Mouse (Mus musculus) stomach, embryonic 15.5 days (tissue): ENCODE results near the gene Klhl12. TPM values are rescaled to one million over a fixed set of nuclear protein-coding genes. Genes with fewer than 3 reads are reported as not detected.

ENCODE experiments used
- ATAC-seq: fragments of 200-750 bp; cut with Nextera tagmentation; 2 replicates; pipeline ENCODE4 v1.8.0; 2017; ENCODE audit warnings: low read depth, moderate number of reproducible peaks, moderate TSS enrichment; ENCODE audit not compliant: insufficient read depth, low FRiP score
- H3K27ac ChIP-seq: fragments of 300-500 bp; sonication (generic); 2 replicates; pipeline ENCODE4 v1.5.1; 2015; ENCODE audit warnings: mild to moderate bottlenecking, inconsistent platforms
- H3K27me3 ChIP-seq: fragments of 300-500 bp; sonication (generic); replicated peaks from 2 replicates; pipeline ENCODE4 v1.6.1; 2015; ENCODE audit warnings: inconsistent platforms
- H3K36me3 ChIP-seq: fragments of 300-500 bp; sonication (generic); 2 replicates; pipeline ENCODE4 v1.6.1; 2015; ENCODE audit warnings: inconsistent platforms
- H3K4me1 ChIP-seq: fragments of 300-500 bp; sonication (generic); 2 replicates; pipeline ENCODE4 v1.6.1; 2015; ENCODE audit warnings: inconsistent platforms
- H3K4me2 ChIP-seq: fragments of 300-500 bp; sonication (generic); 2 replicates; pipeline ENCODE4 v1.6.1; 2015; ENCODE audit warnings: mild to moderate bottlenecking, inconsistent platforms
- H3K4me3 ChIP-seq: fragments of 300-500 bp; sonication (generic); replicated peaks from 2 replicates; pipeline ENCODE4 v1.5.1; 2015; ENCODE audit warnings: inconsistent platforms
- H3K9ac ChIP-seq: fragments of 300-500 bp; sonication (generic); 2 replicates; pipeline ENCODE4 v1.6.1; 2015; ENCODE audit warnings: inconsistent platforms
- H3K9me3 ChIP-seq: fragments of 300-500 bp; sonication (generic); 2 replicates; pipeline ENCODE4 v1.6.1; 2016; ENCODE audit warnings: inconsistent platforms
- WGBS: fragments of 180-500 bp; shearing (Covaris S2); methylation state at CpG from one replicate; pipeline ENCODE4 v1.1.7; 2015; 5-methylcytosine and 5-hydroxymethylcytosine counted together
- polyA plus RNA-seq: library from polyadenylated mRNA; unstranded; fragments of >200 nt; fragmentation: Nextera tagmentation; extraction: Ambion mirVana; gene quantifications from 2 replicates; pipeline ENCODE4 v1.2.1, GENCODE M21; 2015

The Klhl12 gene
- 24.0 and 24.2 TPM in 2 replicates for polyA plus RNA-seq

DNA sequence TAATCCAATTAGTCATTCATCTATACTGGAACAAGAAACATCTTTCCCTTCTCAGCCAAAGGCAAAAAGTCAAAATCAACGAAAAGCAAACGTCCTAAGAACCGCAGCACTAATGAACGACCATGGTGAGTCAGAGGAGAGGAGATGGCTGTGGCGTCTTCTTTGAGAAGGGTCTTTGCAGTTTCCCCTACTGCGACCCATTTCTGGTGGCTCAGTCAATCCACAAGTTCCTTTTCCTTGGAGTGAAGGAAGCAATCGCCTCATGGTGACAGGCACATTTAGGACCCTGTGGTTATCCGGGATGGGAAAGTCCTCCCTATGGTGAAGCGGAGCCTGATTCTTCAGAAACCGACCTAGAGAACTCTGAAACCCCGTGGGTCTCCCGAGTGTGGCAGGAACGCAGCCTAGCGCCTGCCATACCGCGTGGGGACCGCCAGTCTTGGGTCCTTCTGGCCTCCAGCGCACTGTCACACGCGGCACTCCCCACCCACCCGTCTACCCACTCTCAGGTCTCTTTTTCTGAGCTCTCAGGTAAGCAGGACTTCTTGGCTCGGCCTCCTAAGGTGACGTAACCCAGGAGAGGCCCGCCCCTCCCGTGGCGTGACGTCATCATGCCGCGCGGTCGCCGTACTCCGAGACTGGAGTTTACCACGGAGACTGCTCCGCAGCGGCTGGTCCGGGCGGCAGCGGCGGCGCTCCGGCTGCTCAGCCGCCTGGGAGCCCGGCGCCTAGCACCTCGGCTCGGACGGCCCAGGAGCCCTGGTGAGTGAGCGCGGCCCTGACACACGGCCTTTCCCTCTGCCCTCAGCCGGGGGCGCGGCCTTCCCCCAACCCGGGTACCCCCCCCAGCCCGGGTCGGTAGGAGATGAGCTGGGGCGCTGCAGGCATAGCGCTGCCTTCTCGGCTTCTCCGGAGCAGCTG is at the start of gene Klhl12:
Gene Klhl12, plus strand, starts transcription at position 628 of the 921 bp plus-strand sequence.
- WGBS = under 1% methylated on average over 61 of the region's 61 CpGs
- Histone ChIP-seq H3K9me3 (no peaks in the 10 kb centered on the region), H3K27ac (peak within 1 kb of the TSS; percentile 81), H3K36me3 (0 out of 2 replicates have a peak, but pooled peaks cover 9% of the 10 kb centered on the region), H3K9ac (peak within 1 kb of the TSS; percentile 99), H3K4me3 (peak within 1 kb of the TSS; percentile 100), H3K27me3 (no peaks in the 10 kb centered on the region), H3K4me1 (peaks cover 4% of the 10 kb centered on the region; the same call in 1 of the 2 replicates), H3K4me2 (peak within 1 kb of the TSS; percentile 89)
- ATAC-seq = peak; percentile 97

DNA sequence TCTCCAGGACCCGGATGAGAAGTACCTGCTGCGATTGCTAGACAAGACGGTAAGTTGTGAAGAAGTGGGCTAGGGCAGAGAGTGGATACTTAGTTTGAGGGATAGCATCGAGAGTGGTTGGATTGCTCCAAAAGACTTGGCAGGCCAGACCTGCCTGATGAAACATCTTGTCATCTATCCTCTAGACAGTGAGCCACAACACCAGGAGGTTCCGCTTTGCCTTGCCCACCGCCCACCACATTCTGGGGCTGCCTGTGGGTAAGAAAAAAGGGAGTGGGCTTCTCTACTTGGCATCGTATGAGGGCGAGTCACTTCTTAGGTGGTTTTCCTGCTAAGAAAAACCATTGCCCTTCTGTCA is 48.9 kb upstream of the Klhl12 start:
- WGBS = 18% methylated on average over 8 of the region's 8 CpGs
- H3K27ac ChIP-seq = peak overlapping the region; percentile 80
- no peaks in the 10 kb centered on the region for H3K9me3 ChIP-seq
- ATAC-seq = no peak; the same call in 1 of the 2 replicates
- H3K4me1 ChIP-seq = peaks cover 6% of the 10 kb centered on the region; the same call in 1 of the 2 replicates
- H3K4me3 ChIP-seq = peak overlapping the region; percentile 82
- H3K36me3 ChIP-seq = peaks cover 18% of the 10 kb centered on the region
- no peaks in the 10 kb centered on the region for H3K27me3 ChIP-seq
- H3K9ac ChIP-seq = peak overlapping the region; percentile 79
- H3K4me2 ChIP-seq = peak overlapping the region; percentile 83

DNA sequence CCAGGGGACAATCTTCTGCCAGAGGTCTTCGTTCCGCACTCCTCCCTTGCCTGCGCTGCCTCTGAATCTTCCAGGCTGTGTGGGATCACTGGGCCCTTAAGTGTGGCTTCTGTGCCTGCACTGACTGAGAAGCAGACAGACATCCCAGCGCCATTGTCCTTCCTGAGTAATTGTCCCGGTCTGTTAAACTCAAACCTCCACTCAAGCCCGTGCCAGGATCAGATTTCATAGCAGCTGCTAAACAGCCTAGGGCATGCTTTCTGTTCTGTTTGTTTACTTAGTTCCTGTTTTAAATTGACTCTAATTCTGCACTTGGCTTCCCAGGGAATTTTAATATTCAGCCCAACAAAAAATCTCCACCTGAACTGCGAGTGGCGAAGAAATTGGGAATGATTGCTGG is 47.3 kb upstream of the Klhl12 start:
- no peak for ATAC-seq
- WGBS = 77% methylated on average over 8 of the region's 8 CpGs
- Histone ChIP-seq H3K27ac (no peak overlapping the region), H3K4me2 (no peak overlapping the region), H3K36me3 (peaks cover 18% of the 10 kb centered on the region), H3K4me1 (peaks cover 6% of the 10 kb centered on the region; the same call in 1 of the 2 replicates), H3K4me3 (no peak overlapping the region), H3K27me3 (no peaks in the 10 kb centered on the region), H3K9me3 (no peaks in the 10 kb centered on the region), H3K9ac (no peak overlapping the region)

DNA sequence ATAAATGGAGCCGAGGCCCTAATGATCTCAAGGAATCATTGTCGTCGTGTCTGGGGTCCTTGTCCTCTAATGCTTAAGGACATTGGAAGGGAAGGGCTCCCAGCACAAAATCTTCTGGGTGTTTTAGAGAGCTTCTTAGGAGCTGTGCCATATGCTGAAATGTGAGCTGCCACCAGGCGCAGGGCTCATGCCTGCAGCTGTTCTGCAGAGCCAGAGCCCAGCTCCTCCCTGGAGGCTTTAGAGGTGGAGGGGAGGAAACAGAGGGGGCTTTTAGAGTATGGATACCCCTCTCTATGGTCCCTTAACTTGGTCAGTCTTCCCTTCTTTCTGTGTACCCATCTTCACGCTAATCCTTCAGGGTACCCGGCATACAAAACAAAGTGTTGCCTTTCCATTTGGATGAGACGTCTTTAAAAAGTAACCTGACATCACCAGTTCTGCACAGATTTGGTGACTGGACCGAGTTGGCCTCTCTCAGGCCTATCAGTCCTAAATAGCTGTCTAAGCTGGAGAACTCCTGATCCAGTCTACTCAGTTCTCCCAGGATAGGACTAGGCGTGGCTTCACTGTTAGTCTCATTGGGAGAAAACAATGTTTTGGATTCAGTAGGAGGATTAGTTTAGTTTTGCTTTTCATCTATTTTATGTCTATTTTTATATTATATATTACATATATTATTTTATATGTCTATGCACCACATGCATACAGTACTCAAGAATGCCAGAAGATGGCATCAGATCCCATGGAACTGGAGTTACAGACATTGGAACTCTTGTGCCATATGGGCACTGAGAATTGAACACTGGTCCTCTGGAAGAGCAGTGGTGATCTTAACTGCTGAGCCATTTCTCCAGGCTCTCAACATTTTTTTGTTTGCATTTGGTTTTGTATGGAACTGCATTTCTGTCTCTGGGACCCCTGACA is 43.4 kb upstream of the Klhl12 start:
- Histone ChIP-seq H3K36me3 (peaks cover 18% of the 10 kb centered on the region), H3K4me1 (peaks cover 16% of the 10 kb centered on the region), H3K4me3 (no peak overlapping the region), H3K27ac (no peak overlapping the region), H3K9me3 (no peaks in the 10 kb centered on the region), H3K4me2 (no peak overlapping the region), H3K9ac (no peak overlapping the region), H3K27me3 (no peaks in the 10 kb centered on the region)
- ATAC-seq = no peak
- 87% methylated on average over 9 of the region's 9 CpGs for WGBS

DNA sequence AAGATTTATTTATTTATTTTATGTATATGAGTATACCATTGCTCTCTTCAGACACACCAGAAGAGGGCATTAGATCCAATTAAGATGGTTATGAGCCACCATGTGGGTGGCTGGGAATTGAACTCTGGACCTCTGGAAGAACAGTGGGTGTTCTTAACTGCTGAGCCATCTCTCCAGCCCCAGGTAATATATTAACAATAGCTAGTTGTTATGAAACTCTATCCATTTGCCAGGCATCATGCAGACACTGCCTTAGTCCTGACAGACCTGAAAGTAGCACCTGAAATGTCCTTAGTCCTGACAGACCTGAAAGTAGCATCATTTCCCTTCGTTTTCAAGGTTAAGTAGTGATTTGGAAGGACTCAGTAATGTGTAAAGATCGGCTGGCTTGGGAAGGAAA is 41.3 kb upstream of the Klhl12 start:
- Histone ChIP-seq H3K36me3 (peaks cover 16% of the 10 kb centered on the region), H3K27me3 (no peaks in the 10 kb centered on the region), H3K9ac (no peak overlapping the region), H3K9me3 (no peaks in the 10 kb centered on the region), H3K4me2 (peak overlapping the region; percentile 70), H3K4me3 (peak overlapping the region; percentile 80; the same call in 1 of the 2 replicates), H3K27ac (peak overlapping the region; percentile 94), H3K4me1 (peaks cover 34% of the 10 kb centered on the region)
- no peak for ATAC-seq
- 45% methylated on average over 2 of the region's 2 CpGs for WGBS

DNA sequence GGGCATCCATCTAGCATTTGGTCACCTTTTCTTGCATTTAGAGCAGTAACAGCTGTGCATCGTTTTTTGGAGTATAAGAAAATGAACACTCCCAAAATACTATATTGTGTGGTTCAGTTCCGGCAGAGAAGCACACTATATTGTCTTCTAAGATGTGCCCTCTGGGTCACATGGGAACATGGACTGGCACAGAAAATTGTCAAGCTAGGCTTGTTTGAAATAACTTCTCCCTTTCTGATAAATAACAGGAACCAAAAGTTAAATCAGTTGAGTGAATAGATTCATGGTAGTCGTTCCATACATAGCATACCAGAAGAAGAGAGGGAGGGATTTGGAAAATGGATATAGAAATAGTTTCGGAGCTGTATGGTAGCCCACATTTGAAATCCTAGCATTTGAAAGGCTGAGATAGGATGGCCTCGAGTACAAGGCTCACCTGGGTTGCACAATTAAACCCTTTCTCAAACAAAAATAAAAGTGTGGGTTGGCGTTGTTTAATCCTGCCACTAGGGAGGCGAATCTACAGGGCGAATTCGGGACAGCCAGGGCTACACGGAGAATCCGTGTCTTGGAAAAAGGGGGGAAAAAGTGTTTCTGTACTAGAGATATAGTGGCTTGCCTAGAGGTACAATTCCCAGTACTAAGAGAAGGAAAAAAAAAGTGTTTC is 40.7 kb upstream of the Klhl12 start:
- Histone ChIP-seq H3K27ac (peak overlapping the region; percentile 94), H3K4me3 (peak overlapping the region; percentile 80), H3K9ac (peak overlapping the region; percentile 22; the same call in 1 of the 2 replicates), H3K36me3 (peaks cover 10% of the 10 kb centered on the region), H3K4me1 (peaks cover 40% of the 10 kb centered on the region), H3K27me3 (no peaks in the 10 kb centered on the region), H3K9me3 (no peaks in the 10 kb centered on the region), H3K4me2 (peak overlapping the region; percentile 70)
- 10% methylated on average over 11 of the region's 11 CpGs for WGBS
- no peak for ATAC-seq

DNA sequence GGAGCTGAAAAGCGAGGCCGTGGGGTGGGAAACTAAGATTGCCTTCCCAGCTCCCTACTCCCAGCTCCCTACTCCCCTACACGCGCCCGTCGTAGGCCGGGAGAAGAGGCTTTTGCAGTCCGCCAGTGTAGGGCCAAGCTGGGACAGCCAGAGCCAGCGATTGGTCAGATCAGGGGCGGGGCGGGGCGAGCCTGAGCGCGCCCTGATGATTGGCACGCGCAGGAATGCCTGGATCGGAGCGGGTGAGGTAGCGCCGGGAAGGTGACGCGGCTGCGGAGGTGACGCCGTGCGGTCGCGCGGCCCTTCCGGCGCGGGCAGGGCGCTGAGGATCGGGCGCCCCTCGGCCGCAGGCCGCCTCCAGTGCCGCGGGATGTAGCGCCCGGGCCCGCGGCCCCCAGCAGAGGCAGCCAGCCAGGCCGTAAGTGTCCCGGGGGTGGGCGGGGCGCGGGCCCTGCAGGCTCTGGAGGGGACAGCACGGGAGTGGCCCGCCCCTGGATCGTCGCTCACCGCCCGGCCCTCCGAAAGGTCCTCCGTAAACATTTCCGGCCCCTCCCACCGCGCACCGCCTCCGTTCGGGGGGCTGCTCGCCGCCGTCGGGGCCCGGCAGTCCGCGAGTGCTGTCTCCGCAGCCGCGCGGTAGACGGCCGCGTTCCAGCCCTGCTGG is 40.0 kb upstream of the Klhl12 start, which contains the start of gene Adipor1:
Gene Adipor1, plus strand, starts transcription at position 211 of the 664 bp plus-strand sequence.
- no peaks in the 10 kb centered on the region for H3K27me3 ChIP-seq
- H3K4me3 ChIP-seq = peak within 1 kb of the TSS; percentile 80
- peak within 1 kb of the TSS; percentile 70 for H3K4me2 ChIP-seq
- ATAC-seq = peak; percentile 99
- peaks cover 43% of the 10 kb centered on the region for H3K4me1 ChIP-seq
- peaks cover 9% of the 10 kb centered on the region for H3K36me3 ChIP-seq
- peak within 1 kb of the TSS; percentile 64 for H3K9ac ChIP-seq
- WGBS = under 1% methylated on average over 70 of the region's 77 CpGs
- H3K9me3 ChIP-seq = no peaks in the 10 kb centered on the region
- H3K27ac ChIP-seq = peak within 1 kb of the TSS; percentile 94

DNA sequence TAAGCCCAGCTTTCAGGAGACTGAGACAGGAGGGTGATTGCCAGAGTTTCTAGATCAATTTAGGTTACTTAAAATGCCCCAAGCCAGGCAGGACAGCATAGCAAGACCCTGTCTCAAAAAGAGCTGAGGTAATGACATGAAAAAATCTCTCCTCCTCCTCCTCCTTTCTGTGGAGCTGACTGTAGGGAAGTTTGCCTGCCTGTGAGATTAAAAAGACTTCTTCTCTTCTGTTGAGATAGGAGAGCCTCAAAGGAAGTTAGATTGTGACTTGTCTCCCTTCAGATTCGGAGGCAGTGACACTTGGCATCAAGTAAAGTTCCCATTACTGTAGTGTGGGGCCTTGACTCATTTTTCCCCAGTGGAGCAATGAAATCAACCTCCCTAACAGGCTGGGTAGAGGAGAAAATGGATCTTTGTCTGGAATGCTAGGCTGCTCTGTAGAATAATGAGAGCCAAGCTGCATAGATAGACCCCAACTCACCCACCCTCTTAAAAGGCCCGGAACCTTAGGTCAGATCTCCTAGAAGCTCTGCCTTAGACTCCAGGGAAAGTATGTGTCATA is 36.8 kb upstream of the Klhl12 start:
- peaks cover 3% of the 10 kb centered on the region; the same call in 1 of the 2 replicates for H3K36me3 ChIP-seq
- no peak overlapping the region for H3K4me2 ChIP-seq
- no peaks in the 10 kb centered on the region for H3K9me3 ChIP-seq
- ATAC-seq = no peak
- H3K4me3 ChIP-seq = no peak overlapping the region
- H3K27me3 ChIP-seq = no peaks in the 10 kb centered on the region
- peaks cover 43% of the 10 kb centered on the region for H3K4me1 ChIP-seq
- H3K9ac ChIP-seq = no peak overlapping the region
- 65% methylated on average over 2 of the region's 2 CpGs for WGBS
- no peak overlapping the region for H3K27ac ChIP-seq

DNA sequence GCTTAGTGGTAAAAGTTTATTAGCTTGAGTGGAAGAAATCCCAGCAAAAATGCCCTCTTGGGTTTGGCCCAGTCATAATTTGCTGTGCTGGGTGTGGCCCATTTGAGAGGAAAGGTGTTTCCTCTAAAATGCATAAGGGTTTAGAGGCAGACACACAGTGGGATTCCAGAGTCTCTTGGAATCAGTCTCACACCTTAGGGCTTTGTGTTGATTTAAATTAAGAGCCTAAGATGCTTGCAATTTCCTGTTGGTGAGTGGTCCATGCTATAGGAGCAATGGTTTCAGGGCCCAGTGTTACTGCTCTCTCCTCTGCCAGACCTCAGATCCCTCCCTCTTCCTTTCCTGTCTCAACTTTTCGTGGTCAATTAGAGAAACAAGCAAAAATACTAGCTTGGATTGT is 36.2 kb upstream of the Klhl12 start:
- H3K4me3 ChIP-seq = no peak overlapping the region
- peaks cover 9% of the 10 kb centered on the region for H3K36me3 ChIP-seq
- 32% methylated on average over 1 of the region's 1 CpGs for WGBS
- peak overlapping the region; percentile 12; the same call in 1 of the 2 replicates for H3K27ac ChIP-seq
- peak overlapping the region; percentile 10; the same call in 1 of the 2 replicates for H3K4me2 ChIP-seq
- H3K27me3 ChIP-seq = no peaks in the 10 kb centered on the region
- no peaks in the 10 kb centered on the region for H3K9me3 ChIP-seq
- H3K4me1 ChIP-seq = peaks cover 41% of the 10 kb centered on the region
- ATAC-seq = no peak
- H3K9ac ChIP-seq = no peak overlapping the region

DNA sequence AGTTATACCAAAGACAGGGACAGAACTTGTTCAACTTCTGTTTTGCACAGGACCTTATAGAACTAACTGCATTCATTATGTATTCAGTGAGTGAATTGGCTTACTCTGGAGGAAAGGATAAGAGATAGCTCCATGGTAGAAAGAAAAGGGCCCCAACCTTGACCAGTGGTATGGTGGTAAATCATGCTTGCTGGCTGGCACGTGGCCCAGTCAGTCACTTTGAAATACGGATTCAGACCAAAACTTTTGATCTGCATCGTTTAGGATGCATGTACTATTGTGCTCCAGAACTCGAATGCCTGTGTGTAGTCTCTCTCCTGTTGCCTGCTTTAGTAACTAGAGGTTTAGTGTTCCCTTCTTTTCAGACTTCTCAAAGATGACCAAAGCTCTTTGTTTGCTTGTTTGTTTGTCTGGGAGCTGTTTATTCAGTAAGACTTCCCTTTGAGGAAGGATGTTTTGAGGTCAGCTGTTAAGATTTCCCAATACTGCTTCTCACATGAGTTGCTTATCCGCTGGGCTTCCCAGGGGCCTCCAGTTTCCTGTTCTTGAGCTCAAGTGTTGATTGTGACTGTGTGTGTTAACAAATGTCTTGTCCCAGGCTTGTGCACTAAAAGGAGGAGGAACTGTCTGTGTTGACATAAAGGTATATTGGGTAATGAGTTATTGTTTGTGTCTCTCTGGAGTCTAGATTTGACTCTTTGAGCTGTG is 35.4 kb upstream of the Klhl12 start:
- 40% methylated on average over 5 of the region's 5 CpGs for WGBS
- no peak overlapping the region for H3K9ac ChIP-seq
- H3K27me3 ChIP-seq = no peaks in the 10 kb centered on the region
- ATAC-seq = no peak
- H3K36me3 ChIP-seq = peaks cover 14% of the 10 kb centered on the region
- H3K9me3 ChIP-seq = no peaks in the 10 kb centered on the region
- H3K4me3 ChIP-seq = no peak overlapping the region
- H3K4me2 ChIP-seq = no peak overlapping the region
- peaks cover 38% of the 10 kb centered on the region for H3K4me1 ChIP-seq
- H3K27ac ChIP-seq = peak overlapping the region; percentile 41
